7 mouse cellular contexts compared by ENCODE assay signal in genomic region chr5:31291361-31291688, GRCm38 (mm10). TPM values are rescaled to one million over a fixed set of nuclear protein-coding genes. Genes with fewer than 3 reads are reported as not detected.
DNase-seq lines count a peak whose midpoint lies in the region; ATAC-seq lines count a peak whose summit lies in the region.

No protein-coding gene starts in this region.

- ATAC-seq in megakaryocyte, adult 5-6 weeks (ENCODE audit: poor library complexity, severe bottlenecking), result no peak
- ATAC-seq in limb, embryonic 15.5 days (ENCODE audit: insufficient number of reproducible peaks, low FRiP score, low TSS enrichment, low read depth), result no peak
- no peak for ATAC-seq in stomach, embryonic 16.5 days (ENCODE audit: insufficient read depth, low FRiP score)

- no peaks in the 10 kb centered on the region for H3K9me3 ChIP-seq in megakaryocyte, embryonic 14.5 days
- H3K9me3 ChIP-seq in forebrain, embryonic 10.5 days, result no peaks in the 10 kb centered on the region
- H3K9me3 ChIP-seq in limb, embryonic 15.5 days, result no peaks in the 10 kb centered on the region
- no peaks in the 10 kb centered on the region for H3K9me3 ChIP-seq in stomach, embryonic 16.5 days (replicated peaks; ENCODE audit: control insufficient read depth, low read length)

- H3K36me3 ChIP-seq in megakaryocyte, embryonic 14.5 days (replicated peaks; ENCODE audit: low read length), result peaks cover 6% of the 10 kb centered on the region
- H3K36me3 ChIP-seq in forebrain, embryonic 10.5 days (replicated peaks), result peaks cover 31% of the 10 kb centered on the region
- peaks cover 24% of the 10 kb centered on the region for H3K36me3 ChIP-seq in limb, embryonic 15.5 days
- H3K36me3 ChIP-seq in stomach, embryonic 16.5 days (ENCODE audit: control insufficient read depth, insufficient read depth, low read length), result no peaks in the 10 kb centered on the region

- peak overlapping the region; percentile 74 for H3K4me2 ChIP-seq in limb, embryonic 15.5 days
- H3K4me2 ChIP-seq in stomach, embryonic 16.5 days (ENCODE audit: low read depth, low read length), result peak overlapping the region; percentile 76

- H3K27ac ChIP-seq in forebrain, embryonic 10.5 days, result peak overlapping the region; percentile 86
- H3K27ac ChIP-seq in limb, embryonic 15.5 days, result peak overlapping the region; percentile 87
- peak overlapping the region; percentile 87 for H3K27ac ChIP-seq in stomach, embryonic 16.5 days (ENCODE audit: low read length)

- 4% methylated on average over 9 of the region's 9 CpGs for WGBS in forebrain, embryonic 10.5 days
- WGBS in limb, embryonic 15.5 days, result 2% methylated on average over 9 of the region's 9 CpGs
- 3% methylated on average over 9 of the region's 9 CpGs for WGBS in stomach, embryonic 16.5 days

- H3K4me3 ChIP-seq in megakaryocyte, embryonic 14.5 days (replicated peaks), result peak overlapping the region; percentile 97
- H3K4me3 ChIP-seq in forebrain, embryonic 10.5 days, result peak overlapping the region; percentile 63
- H3K4me3 ChIP-seq in limb, embryonic 15.5 days, result peak overlapping the region; percentile 58
- peak overlapping the region; percentile 68 for H3K4me3 ChIP-seq in stomach, embryonic 16.5 days (replicated peaks; ENCODE audit: low read length)

- peak overlapping the region; percentile 10; the same call in 1 of the 2 replicates for H3K9ac ChIP-seq in limb, embryonic 15.5 days
- H3K9ac ChIP-seq in stomach, embryonic 16.5 days (ENCODE audit: low read length), result peak overlapping the region; percentile 74

- DNase-seq in forebrain, embryonic 10.5 days (ENCODE audit: extremely low spot score, low spot score), result no peak
- no peak for DNase-seq in layer of hippocampus, adult 8-10 months (ENCODE audit: low spot score in 2 of 2)
- DNase-seq in T-cell, adult 2 months (ENCODE audit: low spot score), result no peak

- peaks cover 51% of the 10 kb centered on the region for H3K4me1 ChIP-seq in megakaryocyte, embryonic 14.5 days
- H3K4me1 ChIP-seq in forebrain, embryonic 10.5 days, result peaks cover 53% of the 10 kb centered on the region
- H3K4me1 ChIP-seq in limb, embryonic 15.5 days, result peaks cover 27% of the 10 kb centered on the region
- H3K4me1 ChIP-seq in stomach, embryonic 16.5 days (ENCODE audit: control insufficient read depth, insufficient read depth, low read length), result peaks cover 15% of the 10 kb centered on the region; the same call in 1 of the 2 replicates

- H3K27me3 ChIP-seq in megakaryocyte, embryonic 14.5 days (replicated peaks), result peaks cover 35% of the 10 kb centered on the region
- H3K27me3 ChIP-seq in forebrain, embryonic 10.5 days (ENCODE audit: poor library complexity, severe bottlenecking), result no peaks in the 10 kb centered on the region
- no peaks in the 10 kb centered on the region for H3K27me3 ChIP-seq in limb, embryonic 15.5 days
- no peaks in the 10 kb centered on the region for H3K27me3 ChIP-seq in stomach, embryonic 16.5 days (ENCODE audit: control insufficient read depth, insufficient read depth, low read length)

RNA-seq across cellular contexts. Expression of gene Ift172, which starts 0.4 kb away (rescaled TPM):
- polyA plus RNA-seq in megakaryocyte, embryonic 14.5 days (2012; ENCODE audit: insufficient read depth, low replicate concordance), result 8.8 and 19.3 TPM in 2 replicates
- total RNA-seq in megakaryocyte, adult 5-6 weeks (2015), result 9.6 and 13.6 TPM in 2 replicates
- 14.2 and 25.0 TPM in 2 replicates for total RNA-seq in megakaryocyte, adult 5-6 weeks (2017)
- 37.1 and 37.2 TPM in 2 replicates for polyA plus RNA-seq in forebrain, embryonic 10.5 days (2016; fragmentation: Nextera tagmentation; extraction: Ambion mirVana)
- polyA plus RNA-seq in limb, embryonic 15.5 days (2015; fragmentation: Nextera tagmentation; extraction: Ambion mirVana), result 30.5 and 36.1 TPM in 2 replicates
- polyA plus RNA-seq in stomach, embryonic 16.5 days (2015; fragmentation: Nextera tagmentation; extraction: Ambion mirVana), result 34.6 and 35.1 TPM in 2 replicates
- total RNA-seq in layer of hippocampus, adult 8-10 months (2022), result 100 to 1,000 TPM in 1 of 4 experiments, 10 to 100 TPM in 3; 74.6 to 128 (median 85.9) TPM

RNA-seq across cellular contexts. Expression of gene Fndc4, which starts 4.6 kb away (rescaled TPM):
- not detected in 2 replicates for polyA plus RNA-seq in megakaryocyte, embryonic 14.5 days (2012; ENCODE audit: insufficient read depth, low replicate concordance)
- total RNA-seq in megakaryocyte, adult 5-6 weeks (2015), result not detected in 2 replicates
- total RNA-seq in megakaryocyte, adult 5-6 weeks (2017), result not detected in 2 replicates
- polyA plus RNA-seq in forebrain, embryonic 10.5 days (2016; fragmentation: Nextera tagmentation; extraction: Ambion mirVana), result 46.6 and 48.7 TPM in 2 replicates
- 63.2 and 76.9 TPM in 2 replicates for polyA plus RNA-seq in limb, embryonic 15.5 days (2015; fragmentation: Nextera tagmentation; extraction: Ambion mirVana)
- polyA plus RNA-seq in stomach, embryonic 16.5 days (2015; fragmentation: Nextera tagmentation; extraction: Ambion mirVana), result 23.0 and 23.7 TPM in 2 replicates
- 100 to 1,000 TPM; 172 to 178 (median 176) TPM for total RNA-seq in layer of hippocampus, adult 8-10 months (2022)

RNA-seq across cellular contexts. Expression of gene Gckr, which starts 5.9 kb away (rescaled TPM):
- not detected in 2 replicates for polyA plus RNA-seq in megakaryocyte, embryonic 14.5 days (2012; ENCODE audit: insufficient read depth, low replicate concordance)
- not detected in 2 replicates for total RNA-seq in megakaryocyte, adult 5-6 weeks (2015)
- not detected in 2 replicates for total RNA-seq in megakaryocyte, adult 5-6 weeks (2017)
- polyA plus RNA-seq in forebrain, embryonic 10.5 days (2016; fragmentation: Nextera tagmentation; extraction: Ambion mirVana), result 0.30 and 0.37 TPM in 2 replicates
- 0.11 TPM in 1 of 2 replicates, not detected in the other for polyA plus RNA-seq in limb, embryonic 15.5 days (2015; fragmentation: Nextera tagmentation; extraction: Ambion mirVana)
- 0.89 and 1.3 TPM in 2 replicates for polyA plus RNA-seq in stomach, embryonic 16.5 days (2015; fragmentation: Nextera tagmentation; extraction: Ambion mirVana)
- under 1 TPM in 1 of 4 experiments, not detected in 3; 0.20 TPM for total RNA-seq in layer of hippocampus, adult 8-10 months (2022)

RNA-seq across cellular contexts. Expression of gene Krtcap3, which starts 39.8 kb away (rescaled TPM):
- polyA plus RNA-seq in megakaryocyte, embryonic 14.5 days (2012; ENCODE audit: insufficient read depth, low replicate concordance), result 0.48 TPM in 1 of 2 replicates, not detected in the other
- total RNA-seq in megakaryocyte, adult 5-6 weeks (2015), result 5.1 and 5.4 TPM in 2 replicates
- 3.6 and 6.7 TPM in 2 replicates for total RNA-seq in megakaryocyte, adult 5-6 weeks (2017)
- polyA plus RNA-seq in forebrain, embryonic 10.5 days (2016; fragmentation: Nextera tagmentation; extraction: Ambion mirVana), result 5.9 and 8.6 TPM in 2 replicates
- 9.6 and 12.8 TPM in 2 replicates for polyA plus RNA-seq in limb, embryonic 15.5 days (2015; fragmentation: Nextera tagmentation; extraction: Ambion mirVana)
- 64.2 and 76.1 TPM in 2 replicates for polyA plus RNA-seq in stomach, embryonic 16.5 days (2015; fragmentation: Nextera tagmentation; extraction: Ambion mirVana)
- 1 to 10 TPM; 2.3 to 3.6 (median 2.9) TPM for total RNA-seq in layer of hippocampus, adult 8-10 months (2022)

RNA-seq across cellular contexts. Expression of gene Gm9970, which starts 50.3 kb away (rescaled TPM):
- not detected in 2 replicates for polyA plus RNA-seq in megakaryocyte, embryonic 14.5 days (2012; ENCODE audit: insufficient read depth, low replicate concordance)
- not detected in 2 replicates for total RNA-seq in megakaryocyte, adult 5-6 weeks (2015)
- total RNA-seq in megakaryocyte, adult 5-6 weeks (2017), result not detected in 2 replicates
- polyA plus RNA-seq in forebrain, embryonic 10.5 days (2016; fragmentation: Nextera tagmentation; extraction: Ambion mirVana), result 0.29 and 0.31 TPM in 2 replicates
- polyA plus RNA-seq in limb, embryonic 15.5 days (2015; fragmentation: Nextera tagmentation; extraction: Ambion mirVana), result 0.50 TPM in 1 of 2 replicates, not detected in the other
- polyA plus RNA-seq in stomach, embryonic 16.5 days (2015; fragmentation: Nextera tagmentation; extraction: Ambion mirVana), result 0.45 TPM in 1 of 2 replicates, not detected in the other
- under 1 TPM in 1 of 4 experiments, not detected in 3; 0.85 TPM for total RNA-seq in layer of hippocampus, adult 8-10 months (2022)

Comparison
In these comparisons a context has a peak if more than half of its experiments do, and no peak if none do; other contexts are left out.
1. RNA of gene Fndc4, which starts 4.6 kb away (polyA plus RNA-seq): 63.2 to 76.9 TPM in limb, embryonic 15.5 days, 46.6 to 48.7 TPM in forebrain, embryonic 10.5 days and 23.0 to 23.7 TPM in stomach, embryonic 16.5 days; not detected in megakaryocyte, embryonic 14.5 days; every median in the first group is over 10 times any median in the second.
2. Peak in every context shown above with its lines, with median percentiles within 50 percentile points of each other: H3K4me3 ChIP-seq and H3K27ac ChIP-seq.